Mouse (Mus musculus): ENCODE measurements at regions not wholly inside any gene's neighbourhood (a gene's known extent, or its start where the extent isn't known, plus 50 kb on each side); places are given as distances from the start of the nearest gene placed in this dataset.

DNA sequence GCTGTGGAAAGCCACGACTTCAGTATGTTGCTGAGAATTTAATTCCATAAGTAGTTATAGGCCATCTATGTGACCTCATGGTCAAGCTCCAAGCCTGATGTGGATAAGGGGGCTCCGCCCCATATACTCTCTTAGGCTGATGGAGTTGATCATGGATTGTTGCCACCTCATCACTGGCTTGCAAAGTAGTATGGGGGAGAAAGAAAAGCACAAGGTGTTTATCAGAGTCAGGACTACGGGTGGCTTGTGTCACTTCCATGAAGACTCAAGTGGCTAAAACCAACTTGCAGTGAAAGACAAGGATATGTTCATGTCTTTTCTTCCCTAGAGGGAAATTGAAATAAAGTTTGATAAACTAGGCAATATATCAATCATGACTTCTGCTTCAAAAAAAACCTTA, 102.9 kb upstream of the Fut8 start:
- no peak for DNase-seq

DNA sequence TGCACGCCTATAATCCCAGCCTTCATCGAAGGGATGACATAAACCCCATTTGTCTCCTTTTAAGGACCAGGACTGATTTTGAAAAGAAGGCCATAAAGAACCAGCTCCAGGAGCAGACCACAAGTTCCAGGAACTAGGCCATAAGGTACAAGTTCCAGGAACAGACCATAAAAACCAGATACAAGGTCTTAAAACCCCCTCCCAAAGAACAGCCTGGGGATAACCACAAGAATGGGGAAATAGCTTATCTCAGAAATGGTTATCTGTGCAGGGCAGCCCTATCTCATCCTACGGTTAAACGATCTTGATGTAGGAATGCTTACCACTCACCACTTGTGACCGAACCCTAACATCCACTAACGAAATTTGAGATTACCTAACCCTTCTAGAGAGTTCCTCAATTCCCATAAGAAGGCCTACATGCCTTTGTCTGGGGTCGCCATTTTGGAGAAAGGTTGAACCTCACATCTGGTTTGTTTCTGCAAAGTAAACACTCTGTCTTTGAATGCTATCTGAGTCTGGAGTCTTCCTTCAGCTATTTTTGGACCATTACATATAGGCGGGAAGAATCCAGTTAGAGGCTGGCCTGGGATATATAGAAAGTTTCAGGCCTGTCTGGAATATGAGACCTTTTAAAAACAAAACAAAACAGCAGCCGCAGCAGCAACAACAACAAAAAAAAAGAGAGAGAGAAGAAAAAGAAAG, 103.5 kb upstream of the Fut8 start:
- no peak for DNase-seq

DNA sequence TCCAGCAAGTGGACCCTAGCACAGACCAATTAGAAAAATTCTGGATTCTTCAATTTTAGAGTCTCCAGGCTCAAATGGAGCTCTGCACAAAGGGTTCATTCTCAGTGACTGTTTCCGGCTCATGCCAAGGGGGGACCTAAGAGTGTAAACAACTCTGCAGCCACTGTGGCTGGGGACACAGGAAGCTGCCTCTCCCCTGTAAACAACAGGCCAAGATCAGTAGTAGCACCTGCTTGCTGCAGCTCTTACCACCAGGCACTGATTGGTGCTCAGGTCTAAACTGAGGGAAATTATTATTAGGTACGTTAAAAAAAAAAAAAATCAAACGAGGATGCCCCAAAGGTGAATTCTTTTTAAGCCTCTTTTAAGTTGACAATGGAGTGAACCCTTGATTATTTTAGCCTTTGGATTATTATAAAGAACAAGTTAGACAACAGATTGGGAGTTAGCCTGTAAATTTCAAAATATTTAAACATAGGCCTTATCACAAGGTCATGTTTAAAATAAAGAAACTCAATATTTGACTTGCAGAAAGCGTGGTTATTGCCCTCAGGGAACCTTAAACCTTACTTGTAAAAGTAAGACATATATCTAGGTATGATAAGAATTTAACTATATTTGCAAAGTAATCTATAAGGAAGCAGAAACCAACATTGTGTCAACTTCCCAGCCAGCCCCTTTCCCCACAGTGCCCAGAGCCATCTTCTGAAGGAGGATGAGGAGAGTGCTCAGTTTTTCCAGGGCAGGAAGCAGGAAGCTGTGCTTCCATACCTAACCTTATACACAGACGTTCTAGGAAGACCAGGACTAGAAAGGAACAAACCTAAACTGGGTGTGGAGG, 104.2 kb upstream of the Fut8 start:
- DNase-seq = no peak

DNA sequence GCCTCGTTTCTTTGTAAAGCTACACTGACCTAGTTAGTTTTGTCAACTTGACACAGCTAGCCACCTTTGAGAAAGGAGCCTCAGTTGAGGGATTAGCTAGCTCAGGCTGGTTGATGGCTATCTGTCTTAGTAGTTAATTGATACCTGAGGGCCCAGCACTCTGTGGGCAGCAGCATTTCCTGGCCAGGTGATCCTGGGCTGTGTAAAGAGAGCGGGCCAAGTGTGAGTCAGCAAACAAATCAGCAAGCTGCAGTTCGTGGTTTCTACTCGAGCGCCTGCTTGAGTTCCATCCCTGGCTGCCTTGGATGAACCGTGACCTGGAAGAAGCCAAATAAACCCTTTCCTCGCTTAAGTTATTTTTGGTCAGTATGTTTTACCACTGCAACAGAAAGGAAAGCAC, 106.6 kb upstream of the Fut8 start:
- peak; percentile 63 for DNase-seq

DNA sequence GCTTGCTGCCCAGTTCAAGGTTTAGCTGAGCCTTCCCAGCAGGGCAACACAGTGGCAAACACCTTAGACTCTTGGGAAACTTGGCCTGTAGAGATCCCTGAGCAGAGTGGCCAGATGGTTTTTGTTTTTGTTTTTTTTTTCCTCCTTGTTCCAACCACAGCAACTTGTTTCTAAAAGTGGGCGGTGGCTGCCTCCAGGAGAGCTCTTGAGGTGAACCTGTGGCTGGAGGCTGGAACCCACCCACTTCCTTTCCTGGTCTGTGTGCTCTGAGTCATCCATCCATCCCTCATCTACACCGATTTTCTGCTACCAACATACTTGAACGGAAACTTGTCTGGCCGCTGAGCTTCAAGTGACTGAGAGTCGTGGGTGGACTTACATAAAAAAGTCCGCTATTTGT, 107.4 kb upstream of the Fut8 start:
- DNase-seq = peak; percentile 75

DNA sequence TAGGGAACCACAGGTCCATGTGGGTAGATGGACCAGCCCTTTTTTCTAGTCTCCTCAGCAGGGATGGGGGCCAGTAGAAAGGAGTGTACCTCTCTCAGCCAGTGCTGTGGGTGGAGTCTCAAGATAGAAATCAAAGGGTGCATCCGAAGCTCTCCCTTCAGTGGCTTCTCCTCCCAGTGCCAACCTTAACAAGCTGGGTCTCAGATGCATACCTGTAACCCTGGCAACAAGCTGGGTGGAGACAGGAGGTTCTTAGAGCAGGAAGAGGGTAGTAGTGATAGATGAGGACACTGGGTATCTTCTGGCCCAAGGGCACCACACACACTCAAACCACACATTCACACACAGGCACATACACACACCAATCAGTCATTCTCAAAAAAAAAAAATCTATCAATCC, 113.7 kb upstream of the Fut8 start:
- no peak for DNase-seq

DNA sequence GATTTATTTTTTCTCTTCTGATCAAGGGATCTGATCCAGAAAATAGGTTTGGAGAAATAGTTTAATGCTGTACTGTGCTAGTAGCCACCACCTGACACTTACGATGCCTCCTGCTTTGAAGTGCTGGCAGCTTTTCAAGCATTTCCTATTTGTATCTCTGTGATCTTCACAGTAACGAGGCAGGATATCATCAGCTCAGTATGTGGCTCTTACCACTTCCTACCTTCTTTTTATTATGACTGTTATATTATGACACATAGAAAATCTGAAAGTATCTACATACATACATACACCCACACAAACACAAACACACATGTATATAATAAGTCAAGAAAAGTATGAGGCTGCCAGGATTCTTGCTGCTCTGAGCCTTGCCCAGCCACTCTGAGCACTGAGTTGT, 124.4 kb upstream of the Fut8 start:
- no peak for DNase-seq

DNA sequence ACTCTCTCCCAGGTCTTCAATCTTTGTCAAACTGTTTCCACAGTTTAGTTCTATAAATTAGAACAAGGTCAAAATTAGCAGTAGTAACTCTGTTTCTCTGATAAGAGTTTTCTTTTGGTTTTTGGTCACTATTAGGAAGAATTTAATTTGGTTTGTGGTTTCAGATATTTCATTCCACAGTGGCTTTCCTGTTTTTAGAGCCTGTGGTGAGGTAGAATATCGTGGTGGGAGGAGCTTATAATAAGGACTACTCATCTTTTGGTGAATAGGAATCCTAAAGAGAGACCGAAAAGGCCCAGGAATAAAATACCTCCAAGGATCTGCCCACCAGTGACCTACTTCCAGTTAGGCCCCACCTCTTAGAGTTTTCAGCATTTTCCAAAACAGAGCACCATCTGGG, 125.8 kb upstream of the Fut8 start:
- no peak for DNase-seq

DNA sequence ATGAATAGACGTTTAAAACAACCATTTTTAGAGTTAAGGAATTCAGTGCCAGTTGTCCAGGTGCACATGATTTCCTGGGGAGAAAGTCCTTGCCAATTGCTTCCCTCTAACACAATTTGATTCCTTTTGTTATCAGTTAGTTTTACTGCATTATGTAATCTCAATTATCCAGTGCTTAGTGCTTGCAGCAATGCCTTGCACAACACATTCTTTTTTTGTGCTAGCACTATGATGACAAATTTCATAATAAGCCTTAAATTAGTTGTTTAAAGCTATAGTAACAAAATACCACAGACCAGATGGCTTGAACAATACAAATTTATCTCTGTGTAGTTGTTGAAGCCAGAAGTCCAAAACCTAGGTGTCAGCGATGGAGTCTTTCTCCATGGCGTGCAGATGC, 130.7 kb upstream of the Fut8 start:
- DNase-seq = peak; percentile 37

DNA sequence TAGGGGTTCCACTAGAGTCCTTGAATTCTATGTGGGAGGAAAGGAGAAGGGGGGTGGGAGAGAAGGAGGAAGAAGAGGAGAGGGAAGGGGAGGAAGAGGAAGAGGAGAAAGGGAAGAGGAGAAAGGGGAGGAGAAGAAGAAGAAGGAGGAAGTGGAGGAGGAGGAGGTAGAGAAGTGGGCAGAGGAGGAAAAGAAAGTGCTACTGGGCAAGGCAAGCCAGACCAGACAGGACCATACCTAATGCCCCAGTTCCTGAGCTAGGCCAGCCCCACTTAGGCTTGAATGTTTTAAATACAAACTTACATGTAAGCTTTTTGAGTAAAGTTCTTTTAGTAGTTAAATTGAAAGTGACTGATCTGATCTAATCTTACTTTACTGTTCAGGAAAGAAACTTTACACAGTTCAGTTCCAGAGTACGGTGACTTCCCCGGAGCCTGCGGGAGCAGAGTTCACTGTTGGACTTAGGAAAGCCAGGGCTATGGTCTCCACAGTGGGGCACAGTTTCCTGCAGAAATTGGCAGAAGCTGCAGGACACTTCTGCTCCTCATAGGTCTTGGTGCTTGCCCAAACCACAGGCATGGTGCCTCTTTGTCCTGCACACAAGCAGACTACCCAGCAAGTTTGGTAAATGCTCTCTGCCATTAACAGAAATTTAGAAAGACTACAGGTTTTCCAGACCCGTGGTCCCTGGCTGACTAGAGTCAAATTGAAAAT, 131.9 kb upstream of the Fut8 start:
- no peak for DNase-seq

DNA sequence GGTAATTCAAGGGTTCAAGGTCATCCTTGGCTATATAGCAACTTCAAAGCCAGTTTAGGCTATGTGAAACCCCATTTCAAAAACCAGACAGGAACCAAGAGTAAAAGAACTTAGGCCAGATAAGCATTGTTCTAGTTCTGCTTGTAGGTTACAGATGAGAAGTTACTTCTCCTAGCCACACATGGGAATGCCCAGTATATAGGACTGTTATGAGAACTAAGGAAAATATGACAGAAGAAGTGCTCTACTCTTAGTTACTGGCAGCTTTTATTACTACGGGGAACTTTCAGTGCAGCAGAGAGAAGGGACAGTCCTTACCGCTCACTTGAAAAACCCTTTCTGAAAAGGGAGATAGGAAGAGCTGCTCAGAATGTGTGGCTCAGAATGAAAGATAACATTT, 137.4 kb upstream of the Fut8 start:
- no peak for DNase-seq

DNA sequence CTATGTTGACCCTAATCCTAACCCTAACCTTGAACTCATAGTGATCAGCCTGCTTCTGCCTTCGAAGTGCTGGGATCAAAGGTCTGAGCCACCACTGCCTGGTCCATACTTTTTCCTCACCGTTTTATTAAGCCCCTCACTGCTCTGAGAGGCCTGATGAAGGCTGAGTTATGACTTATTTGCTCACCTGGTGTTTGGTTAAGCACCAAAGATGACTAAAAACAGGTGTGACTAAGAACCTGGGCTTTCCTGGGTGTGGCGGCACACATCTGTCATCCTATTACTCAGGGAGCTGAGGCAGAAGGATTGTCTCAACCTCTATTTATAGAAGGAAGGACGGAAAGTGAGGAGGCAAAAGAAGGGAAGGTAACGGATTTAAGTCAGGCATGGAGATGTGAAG, 137.5 kb upstream of the Max start:
- DNase-seq = no peak

DNA sequence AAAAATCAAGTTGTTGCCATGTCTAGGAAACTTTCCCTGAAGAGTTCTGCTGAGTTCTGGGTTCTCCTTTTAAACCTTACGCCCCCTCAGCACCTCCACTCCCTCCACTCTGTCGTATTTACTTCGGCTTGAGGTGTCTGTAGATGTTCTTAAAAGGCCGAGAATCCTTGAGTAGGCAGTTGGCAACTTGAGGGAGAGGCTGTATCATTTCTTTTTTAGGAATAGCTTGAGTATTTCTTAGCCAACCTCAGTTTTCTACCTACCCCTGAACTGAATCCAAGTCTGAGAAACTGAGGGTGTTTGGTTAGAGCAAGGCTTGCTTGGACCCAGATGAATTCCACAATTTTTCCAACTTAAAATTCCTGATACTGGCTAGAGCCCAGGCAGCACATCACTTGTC, 136.8 kb upstream of the Max start:
- DNase-seq = no peak

DNA sequence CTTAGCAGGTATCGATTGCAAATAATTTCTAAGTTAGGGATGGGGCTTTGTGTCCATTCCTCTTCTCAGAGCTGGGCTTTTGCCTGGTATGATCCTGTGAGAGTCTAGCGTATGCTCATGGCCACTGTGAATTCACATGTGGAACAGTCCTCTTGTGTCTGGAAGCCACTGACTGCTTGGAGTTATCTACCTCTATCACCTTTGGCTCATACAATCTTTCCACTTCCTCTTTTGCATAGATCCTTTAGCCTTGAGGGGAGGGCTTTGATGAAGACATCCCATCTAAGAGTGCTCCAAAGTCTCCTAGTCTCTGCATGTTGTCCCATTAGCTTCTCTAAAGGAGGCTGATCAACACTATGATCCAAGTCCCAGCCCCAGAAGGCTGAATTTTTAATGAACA, 135.8 kb upstream of the Max start:
- DNase-seq = no peak

DNA sequence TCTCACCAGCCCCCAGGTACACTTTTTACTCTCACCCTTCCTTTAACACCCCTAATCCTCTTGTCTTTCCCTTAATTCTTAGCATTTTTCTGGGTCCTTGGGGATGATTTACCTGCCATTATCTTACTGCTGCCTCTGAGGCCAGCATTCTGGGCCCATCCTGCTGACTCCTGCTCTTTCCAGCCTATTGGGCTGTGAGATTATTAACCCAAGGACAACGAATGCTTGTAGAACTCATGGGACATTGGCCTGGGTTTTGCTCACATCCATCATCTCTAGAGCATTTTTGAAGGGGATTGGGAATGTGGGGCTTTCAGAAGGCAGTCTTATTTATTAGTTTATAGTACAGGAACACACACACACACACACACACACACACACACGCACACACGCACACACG, 134.5 kb upstream of the Max start:
- no peak for DNase-seq

DNA sequence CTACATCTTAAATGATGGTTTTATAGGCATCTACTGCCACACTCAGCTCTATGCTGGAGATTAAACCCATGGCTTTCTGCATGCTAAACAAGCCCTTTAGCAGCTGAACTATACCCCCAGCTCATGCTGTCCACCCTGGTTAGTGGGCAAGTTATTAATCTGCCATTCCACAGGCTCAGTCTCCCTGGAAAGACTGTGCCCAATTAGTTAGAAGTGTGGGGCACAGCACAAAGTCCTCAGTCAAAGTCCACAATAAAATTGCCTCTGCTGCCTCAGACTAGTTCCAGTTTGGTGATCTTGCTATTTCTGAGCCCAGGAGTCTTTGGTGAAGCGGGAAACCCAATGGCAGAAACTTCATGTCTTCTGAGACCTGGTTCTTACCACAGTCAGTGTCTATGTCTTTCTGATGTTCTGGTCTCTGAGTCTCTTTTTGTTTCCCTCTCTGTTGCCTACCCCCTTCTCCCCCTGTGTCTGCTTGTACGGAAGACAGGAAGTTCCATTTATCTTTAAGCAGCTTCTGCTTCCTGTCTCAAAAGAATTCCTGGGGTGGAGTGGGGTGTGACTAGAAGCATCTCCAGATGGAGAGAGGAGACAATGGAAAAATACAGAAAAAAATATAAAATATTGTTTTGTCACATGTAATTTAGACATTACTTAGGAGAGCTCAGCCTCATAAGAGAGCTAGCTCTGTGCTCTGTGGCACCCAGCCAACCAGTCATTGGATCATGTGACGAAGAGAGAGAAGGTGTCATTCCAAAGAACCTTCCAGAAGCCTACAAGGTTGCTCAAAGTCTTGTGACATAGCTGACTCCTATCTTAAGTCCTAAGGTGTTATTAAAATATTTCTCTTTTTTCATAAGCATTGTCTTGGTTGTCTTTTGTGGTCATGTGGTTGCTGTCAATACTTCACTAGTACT, 133.3 kb upstream of the Max start:
- DNase-seq = no peak

DNA sequence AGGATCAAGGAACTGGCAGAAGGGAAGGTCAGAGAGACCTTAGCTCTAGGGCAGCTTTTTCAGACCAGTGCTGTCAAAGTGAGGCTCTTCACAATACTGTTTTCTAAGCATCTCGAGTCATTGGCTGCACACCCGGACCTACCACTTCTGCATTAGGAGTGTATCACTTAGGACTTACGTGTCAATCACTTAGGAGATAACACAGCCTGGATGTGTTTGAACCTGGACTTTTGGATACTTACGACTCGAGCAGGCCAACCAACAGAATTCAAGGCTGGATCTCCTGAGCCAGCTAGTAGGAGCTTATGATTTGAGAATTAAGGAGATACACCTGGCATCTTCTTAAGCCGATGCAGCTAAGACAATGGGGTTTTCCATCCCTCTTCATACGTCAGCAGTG, 132.2 kb upstream of the Max start:
- DNase-seq = no peak

DNA sequence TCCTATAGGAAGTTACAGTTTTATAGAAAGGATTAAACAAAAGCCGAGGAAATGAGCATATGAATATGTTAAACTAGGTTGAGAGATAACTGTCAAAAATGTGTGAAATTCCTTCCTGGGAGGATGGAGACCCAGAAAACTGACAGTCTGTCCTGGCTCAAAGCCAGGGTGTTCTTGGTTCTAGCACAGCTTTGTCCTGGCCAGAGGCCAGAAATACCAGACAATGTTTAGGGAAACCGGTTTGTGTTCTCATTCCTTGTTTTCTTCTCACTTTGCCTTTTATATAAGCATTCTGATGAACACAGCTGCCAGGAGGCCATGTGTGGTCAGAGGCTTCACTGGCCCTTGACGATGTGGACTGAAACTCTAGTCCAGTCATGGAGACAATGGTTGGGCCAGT, 130.7 kb upstream of the Max start:
- peak; percentile 61 for DNase-seq

DNA sequence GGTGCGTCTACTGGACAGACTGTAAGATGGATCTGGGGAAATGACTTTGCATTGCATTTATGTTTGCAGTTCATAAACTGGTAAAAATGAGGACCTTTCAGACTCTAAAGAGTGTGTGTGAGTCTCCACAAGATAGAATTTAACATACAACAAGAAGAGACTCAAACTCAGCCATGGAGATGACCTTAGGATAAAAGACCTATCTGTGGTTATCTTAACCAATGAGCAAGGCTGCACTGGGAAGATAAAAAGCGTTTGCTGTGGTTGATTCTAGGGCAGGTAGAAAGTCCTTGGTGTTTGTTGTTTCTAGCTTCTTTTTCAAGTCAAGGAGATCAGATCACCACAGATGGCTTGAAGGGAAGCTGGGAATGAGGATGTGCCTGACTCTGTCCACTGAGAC, 130.1 kb upstream of the Max start:
- no peak for DNase-seq

DNA sequence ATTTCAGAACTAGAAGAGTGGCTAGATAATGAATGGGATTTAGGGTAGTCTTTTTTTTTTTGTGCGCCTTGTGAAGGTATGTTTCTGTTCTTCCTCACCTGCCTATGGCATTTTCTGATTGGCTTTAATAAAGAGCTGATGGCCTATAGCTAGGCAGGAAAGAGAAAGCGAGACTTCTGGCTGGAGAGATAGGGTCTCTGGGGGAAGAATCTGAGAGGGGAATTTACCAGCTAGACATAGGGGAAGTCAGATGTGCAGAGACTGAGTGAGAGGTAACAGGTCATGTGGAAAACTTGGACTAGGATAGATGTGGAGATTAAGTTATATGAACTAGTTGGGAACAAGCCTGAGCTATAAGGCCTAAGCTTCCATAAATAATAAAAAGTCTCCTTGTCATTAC, 129.7 kb upstream of the Max start:
- no peak for DNase-seq

DNA sequence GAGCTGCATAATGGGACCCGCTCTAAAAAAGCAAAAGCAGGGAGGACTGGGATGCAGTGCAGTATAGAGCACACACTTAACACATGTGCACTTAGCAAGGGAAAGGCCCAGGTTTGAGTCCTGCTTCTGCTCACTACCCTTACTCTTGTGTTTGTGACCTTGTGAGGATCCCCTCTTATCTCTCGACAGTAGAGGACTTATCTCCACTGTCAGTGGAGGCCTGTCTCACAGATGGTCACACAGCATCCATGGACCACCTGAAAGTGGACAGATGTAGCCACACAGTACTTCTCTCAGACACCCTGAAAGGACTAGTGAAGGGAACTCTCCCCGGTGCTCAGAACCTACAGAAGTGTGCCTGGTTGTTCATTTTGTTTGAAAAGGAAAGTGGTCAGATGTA, 128.5 kb upstream of the Max start:
- no peak for DNase-seq

DNA sequence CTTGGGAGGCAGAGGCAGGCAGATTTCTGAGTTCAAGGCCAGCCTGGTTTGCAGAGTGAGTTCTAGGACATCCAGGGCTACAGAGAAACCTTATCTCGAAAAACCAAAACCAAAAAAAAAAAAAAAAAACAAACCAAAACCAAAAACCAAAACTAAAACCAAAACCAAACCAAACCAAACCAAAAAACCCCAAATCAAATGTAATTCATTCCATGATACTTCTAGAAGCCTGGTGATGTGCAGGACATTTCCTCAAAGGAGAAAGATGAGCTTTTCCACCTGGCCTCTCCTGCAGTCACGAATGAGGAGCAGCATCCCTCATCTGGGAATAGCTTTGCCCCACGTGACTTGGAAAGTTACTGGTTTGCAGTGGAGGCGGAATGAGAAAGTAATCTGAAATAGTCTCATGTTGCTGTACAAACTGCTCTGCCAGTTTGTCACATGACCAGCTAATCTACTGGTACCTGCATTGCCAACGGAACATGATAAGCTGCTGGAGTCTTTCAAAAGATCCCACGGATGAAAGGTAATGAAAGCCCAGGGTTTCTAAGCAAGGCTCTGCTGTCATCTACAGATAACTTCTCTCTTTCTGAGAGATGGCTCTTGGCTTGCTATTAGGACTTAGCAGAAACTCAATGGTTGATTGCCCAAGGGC, 127.8 kb upstream of the Max start:
- no peak for DNase-seq

All from lung, postnatal 36 days (tissue).